Mouse (Mus musculus): ENCODE data around the gene Cotl1. TPM values are rescaled to one million over a fixed set of nuclear protein-coding genes. Genes with fewer than 3 reads are reported as not detected.

Gene Cotl1
- 263 and 269 TPM in 2 replicates for total RNA-seq (2014; rRNA removed)
- polyA plus RNA-seq (2015; fragmentation: Nextera tagmentation; extraction: Ambion mirVana), result 85.4 and 87.8 TPM in 2 replicates

- Histone ChIP-seq H3K27me3 (ENCODE audit: insufficient read depth, low read length) (no peaks in the 10 kb centered on the region), H3K36me3 (ENCODE audit: insufficient read depth, low read length) (no peaks in the 10 kb centered on the region), H3K27ac (peak within 1 kb of the TSS; percentile 85), H3K4me1 (ENCODE audit: insufficient read depth, low read length) (peaks cover 37% of the 10 kb centered on the region), H3K4me2 (ENCODE audit: low read depth, low read length) (peak within 1 kb of the TSS; percentile 87), H3K4me3 (ENCODE audit: low read length) (peak within 1 kb of the TSS; percentile 81), H3K9ac (replicated peaks; ENCODE audit: low read length) (peak within 1 kb of the TSS; percentile 74), H3K9me3 (ENCODE audit: low read length) (no peaks in the 10 kb centered on the region)
- ATAC-seq (peak; percentile 96), DNase-seq (ENCODE audit: low spot score) (peak; percentile 99)
- under 1% methylated on average over 55 of the region's 57 CpGs for WGBS
- no peak for TF ChIP-seq CTCF (IDR thresholded peaks at IDR 0.05; ENCODE audit: low read depth)
These were observed at the start of gene Cotl1 for GRCm38 (mm10) chr8:119840275-119840808. Cotl1 (minus strand) TSS chr8:119840544.

- DNase-seq (ENCODE audit: low spot score), result peak; percentile 49
- WGBS, result 50% methylated on average over 4 of the region's 4 CpGs
- Histone ChIP-seq H3K27ac (no peak overlapping the region), H3K4me2 (ENCODE audit: low read depth, low read length) (no peak overlapping the region), H3K27me3 (ENCODE audit: insufficient read depth, low read length) (no peaks in the 10 kb centered on the region), H3K9me3 (ENCODE audit: low read length) (no peaks in the 10 kb centered on the region), H3K9ac (replicated peaks; ENCODE audit: low read length) (no peak overlapping the region), H3K4me1 (ENCODE audit: insufficient read depth, low read length) (no peaks in the 10 kb centered on the region), H3K4me3 (ENCODE audit: low read length) (no peak overlapping the region), H3K36me3 (ENCODE audit: insufficient read depth, low read length) (no peaks in the 10 kb centered on the region)
- no peak for ATAC-seq
- no peak for TF ChIP-seq CTCF (IDR thresholded peaks at IDR 0.05; ENCODE audit: low read depth)
These were observed 47.7 kb upstream of the Cotl1 start for GRCm38 (mm10) chr8:119888012-119888411.

- ATAC-seq, result no peak
- H3K4me2 ChIP-seq (ENCODE audit: low read depth, low read length), result no peak overlapping the region
- H3K27ac ChIP-seq, result no peak overlapping the region
- no peak overlapping the region for H3K9ac ChIP-seq (replicated peaks; ENCODE audit: low read length)
- no peaks in the 10 kb centered on the region for H3K27me3 ChIP-seq (ENCODE audit: insufficient read depth, low read length)
- 77% methylated on average over 3 of the region's 3 CpGs for WGBS
- DNase-seq (ENCODE audit: low spot score), result peak; percentile 36
- no peak overlapping the region for H3K4me3 ChIP-seq (ENCODE audit: low read length)
- H3K36me3 ChIP-seq (ENCODE audit: insufficient read depth, low read length), result no peaks in the 10 kb centered on the region
- no peaks in the 10 kb centered on the region for H3K4me1 ChIP-seq (ENCODE audit: insufficient read depth, low read length)
- no peaks in the 10 kb centered on the region for H3K9me3 ChIP-seq (ENCODE audit: low read length)
- TF ChIP-seq CTCF (IDR thresholded peaks at IDR 0.05; ENCODE audit: low read depth), result peak; percentile 79
These were observed 46.8 kb upstream of the Cotl1 start for GRCm38 (mm10) chr8:119887130-119887529.

GRCm38 (mm10) chr8:119885612-119886011 is 45.3 kb upstream of the Cotl1 start:
- H3K27ac ChIP-seq, result no peak overlapping the region
- peak; percentile 79 for DNase-seq (ENCODE audit: low spot score)
- 14% methylated on average over 3 of the region's 3 CpGs for WGBS
- no peaks in the 10 kb centered on the region for H3K27me3 ChIP-seq (ENCODE audit: insufficient read depth, low read length)
- H3K4me1 ChIP-seq (ENCODE audit: insufficient read depth, low read length), result no peaks in the 10 kb centered on the region
- no peak overlapping the region for H3K4me2 ChIP-seq (ENCODE audit: low read depth, low read length)
- H3K36me3 ChIP-seq (ENCODE audit: insufficient read depth, low read length), result no peaks in the 10 kb centered on the region
- H3K9me3 ChIP-seq (ENCODE audit: low read length), result no peaks in the 10 kb centered on the region
- TF ChIP-seq CTCF (IDR thresholded peaks at IDR 0.05; ENCODE audit: low read depth), result no peak
- no peak overlapping the region for H3K4me3 ChIP-seq (ENCODE audit: low read length)
- peak; percentile 58; the same call in 1 of the 2 replicates for ATAC-seq
- no peak overlapping the region for H3K9ac ChIP-seq (replicated peaks; ENCODE audit: low read length)

GRCm38 (mm10) chr8:119883281-119883680 is 42.9 kb upstream of the Cotl1 start:
- H3K9me3 ChIP-seq (ENCODE audit: low read length), result no peaks in the 10 kb centered on the region
- TF ChIP-seq CTCF (IDR thresholded peaks at IDR 0.05; ENCODE audit: low read depth), result no peak
- no peak overlapping the region for H3K9ac ChIP-seq (replicated peaks; ENCODE audit: low read length)
- ATAC-seq (no peak), DNase-seq (ENCODE audit: low spot score) (no peak)
- no peak overlapping the region for H3K4me3 ChIP-seq (ENCODE audit: low read length)
- no peaks in the 10 kb centered on the region for H3K36me3 ChIP-seq (ENCODE audit: insufficient read depth, low read length)
- H3K4me1 ChIP-seq (ENCODE audit: insufficient read depth, low read length), result no peaks in the 10 kb centered on the region
- H3K27ac ChIP-seq, result no peak overlapping the region
- 89% methylated on average over 7 of the region's 7 CpGs for WGBS
- H3K27me3 ChIP-seq (ENCODE audit: insufficient read depth, low read length), result no peaks in the 10 kb centered on the region
- no peak overlapping the region for H3K4me2 ChIP-seq (ENCODE audit: low read depth, low read length)

- no peak for TF ChIP-seq CTCF (IDR thresholded peaks at IDR 0.05; ENCODE audit: low read depth)
- ATAC-seq (no peak), DNase-seq (ENCODE audit: low spot score) (no peak)
- 76% methylated on average over 8 of the region's 8 CpGs for WGBS
- no peak overlapping the region for H3K4me3 ChIP-seq (ENCODE audit: low read length)
- no peak overlapping the region for H3K27ac ChIP-seq
- no peaks in the 10 kb centered on the region for H3K4me1 ChIP-seq (ENCODE audit: insufficient read depth, low read length)
- H3K36me3 ChIP-seq (ENCODE audit: insufficient read depth, low read length), result peaks cover 4% of the 10 kb centered on the region; the same call in 1 of the 2 replicates
- no peak overlapping the region for H3K9ac ChIP-seq (replicated peaks; ENCODE audit: low read length)
- H3K27me3 ChIP-seq (ENCODE audit: insufficient read depth, low read length), result no peaks in the 10 kb centered on the region
- H3K9me3 ChIP-seq (ENCODE audit: low read length), result no peaks in the 10 kb centered on the region
- H3K4me2 ChIP-seq (ENCODE audit: low read depth, low read length), result no peak overlapping the region
These were observed 41.6 kb upstream of the Cotl1 start for GRCm38 (mm10) chr8:119881917-119882316.

- no peak for TF ChIP-seq CTCF (IDR thresholded peaks at IDR 0.05; ENCODE audit: low read depth)
- no peak for ATAC-seq
- WGBS, result 56% methylated on average over 6 of the region's 6 CpGs
These were observed 41.0 kb upstream of the Cotl1 start for GRCm38 (mm10) chr8:119881301-119881700.

More at GRCm38 (mm10) chr8:119881301-119881700, 41.0 kb upstream of the Cotl1 start:
- Histone ChIP-seq H3K4me1 (ENCODE audit: insufficient read depth, low read length) (no peaks in the 10 kb centered on the region), H3K9ac (replicated peaks; ENCODE audit: low read length) (no peak overlapping the region), H3K27ac (no peak overlapping the region), H3K27me3 (ENCODE audit: insufficient read depth, low read length) (no peaks in the 10 kb centered on the region), H3K4me2 (ENCODE audit: low read depth, low read length) (no peak overlapping the region), H3K36me3 (ENCODE audit: insufficient read depth, low read length) (peaks cover 4% of the 10 kb centered on the region; the same call in 1 of the 2 replicates), H3K9me3 (ENCODE audit: low read length) (no peaks in the 10 kb centered on the region), H3K4me3 (ENCODE audit: low read length) (no peak overlapping the region)
- DNase-seq (ENCODE audit: low spot score), result no peak

Data from hindbrain, postnatal 0 days (tissue).